Mouse (Mus musculus) forebrain, embryonic 13.5 days (tissue): ENCODE data around the gene Prrc2a. TPM values are rescaled to one million over a fixed set of nuclear protein-coding genes. Genes with fewer than 3 reads are reported as not detected.

ENCODE experiments used
- ATAC-seq: fragments of 200-750 bp; cut with Nextera tagmentation; 2 replicates; pipeline ENCODE4 v1.8.0; 2017
- H3K27ac ChIP-seq: fragments of 300-500 bp; sonication (generic); 2 replicates; pipeline ENCODE4 v1.5.1; 2015; ENCODE audit warnings: inconsistent platforms, mild to moderate bottlenecking, moderate library complexity
- H3K27me3 ChIP-seq: fragments of 300-500 bp; sonication (generic); 2 replicates; pipeline ENCODE4 v1.6.1; 2015; ENCODE audit warnings: mild to moderate bottlenecking, inconsistent platforms
- H3K36me3 ChIP-seq: fragments of 300-500 bp; sonication (generic); 2 replicates; pipeline ENCODE4 v1.6.1; 2015; ENCODE audit warnings: mild to moderate bottlenecking, inconsistent platforms; ENCODE audit not compliant: poor library complexity, severe bottlenecking
- H3K4me1 ChIP-seq: fragments of 300-500 bp; sonication (generic); 2 replicates; pipeline ENCODE4 v1.6.1; 2015; ENCODE audit warnings: inconsistent platforms
- H3K4me2 ChIP-seq: fragments of 300-500 bp; sonication (generic); 2 replicates; pipeline ENCODE4 v1.6.1; 2015; ENCODE audit warnings: inconsistent platforms, mild to moderate bottlenecking, moderate library complexity
- H3K4me3 ChIP-seq: fragments of 300-500 bp; sonication (generic); 2 replicates; pipeline ENCODE4 v1.5.1; 2015; ENCODE audit warnings: mild to moderate bottlenecking, inconsistent platforms
- H3K9ac ChIP-seq: fragments of 300-500 bp; sonication (generic); 2 replicates; pipeline ENCODE4 v1.6.1; 2015; ENCODE audit warnings: mild to moderate bottlenecking, inconsistent platforms
- H3K9me3 ChIP-seq: fragments of 300-500 bp; sonication (generic); replicated peaks from 2 replicates; pipeline ENCODE4 v1.6.1; 2016; ENCODE audit warnings: inconsistent platforms
- WGBS: fragments of 180-500 bp; shearing (Covaris S2); methylation state at CpG from one replicate; pipeline ENCODE4 v1.1.7; 2015; 5-methylcytosine and 5-hydroxymethylcytosine counted together
- polyA plus RNA-seq: library from polyadenylated mRNA; unstranded; fragments of >200 nt; fragmentation: Nextera tagmentation; extraction: Ambion mirVana; gene quantifications from 2 replicates; pipeline ENCODE4 v1.2.1, GENCODE M21; 2015

Gene Prrc2a
- polyA plus RNA-seq, 1 experiment from 2014 or later = 213 TPM

DNA sequence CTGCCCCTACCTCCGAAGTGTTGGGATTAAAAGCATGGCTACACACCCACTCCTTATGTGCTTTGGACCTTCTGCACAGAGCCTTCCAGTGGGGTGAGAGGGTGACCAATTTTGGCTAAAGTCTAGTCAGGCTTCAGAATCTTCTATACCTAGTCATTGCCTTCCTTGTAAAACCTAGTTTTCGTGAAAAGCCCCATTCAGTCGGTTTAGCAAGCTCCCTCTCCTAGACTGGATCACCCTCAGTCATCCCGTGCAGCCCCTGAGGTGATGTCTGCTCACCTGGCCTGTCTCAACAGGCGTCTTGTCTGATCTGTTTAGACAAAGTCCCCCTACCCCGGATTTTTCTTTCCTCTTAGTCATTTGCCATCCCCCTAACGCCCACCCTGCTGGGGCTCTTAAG, 33.3 kb upstream of the Prrc2a start:
- Histone ChIP-seq H3K4me1 (peaks cover 10% of the 10 kb centered on the region), H3K27ac (no peak overlapping the region), H3K9ac (no peak overlapping the region), H3K4me3 (no peak overlapping the region), H3K36me3 (no peaks in the 10 kb centered on the region), H3K4me2 (no peak overlapping the region), H3K27me3 (peaks cover 72% of the 10 kb centered on the region), H3K9me3 (no peaks in the 10 kb centered on the region)
- ATAC-seq = no peak
- 66% methylated on average over 7 of the region's 7 CpGs for WGBS

DNA sequence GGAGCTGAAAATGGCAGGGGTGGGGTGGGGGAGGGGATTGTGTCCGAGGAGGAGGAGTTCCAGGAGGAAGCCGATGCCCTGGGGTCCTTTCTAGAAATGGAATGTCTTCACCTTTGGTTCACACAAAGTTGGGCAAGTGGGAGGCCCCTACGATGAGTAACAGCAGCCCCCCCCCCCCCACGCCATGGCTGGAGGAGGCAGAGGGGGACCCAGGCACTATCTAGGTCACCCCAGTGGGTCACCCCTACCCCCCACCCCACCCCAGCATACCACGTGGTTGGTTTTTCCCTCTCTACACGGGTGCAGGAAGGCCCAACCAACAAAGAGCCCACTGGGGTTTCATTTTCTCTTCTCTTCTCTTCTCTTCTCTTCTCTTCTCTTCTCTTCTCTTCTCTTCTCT, 32.4 kb upstream of the Prrc2a start:
- Histone ChIP-seq H3K27me3 (peaks cover 70% of the 10 kb centered on the region), H3K27ac (no peak overlapping the region), H3K4me1 (peaks cover 10% of the 10 kb centered on the region), H3K9ac (no peak overlapping the region), H3K4me2 (no peak overlapping the region), H3K9me3 (no peaks in the 10 kb centered on the region), H3K36me3 (no peaks in the 10 kb centered on the region), H3K4me3 (no peak overlapping the region)
- no peak for ATAC-seq
- WGBS = 43% methylated on average over 6 of the region's 6 CpGs

GRCm38 (mm10) chr17:35196321-35196641, 31.6 kb upstream of the Prrc2a start:
- Histone ChIP-seq H3K9ac (peak overlapping the region; percentile 58; the same call in 1 of the 2 replicates), H3K4me3 (peak overlapping the region; percentile 41), H3K9me3 (no peaks in the 10 kb centered on the region), H3K4me1 (peaks cover 10% of the 10 kb centered on the region), H3K27ac (no peak overlapping the region), H3K36me3 (no peaks in the 10 kb centered on the region), H3K4me2 (peak overlapping the region; percentile 71), H3K27me3 (peaks cover 62% of the 10 kb centered on the region)
- WGBS = 32% methylated on average over 9 of the region's 9 CpGs
- no peak for ATAC-seq

- peaks cover 10% of the 10 kb centered on the region for H3K4me1 ChIP-seq
- peak overlapping the region; percentile 58 for H3K9ac ChIP-seq
- peak; percentile 85 for ATAC-seq
- no peaks in the 10 kb centered on the region for H3K36me3 ChIP-seq
- peaks cover 60% of the 10 kb centered on the region for H3K27me3 ChIP-seq
- no peak overlapping the region for H3K27ac ChIP-seq
- WGBS = 1% methylated on average over 66 of the region's 66 CpGs
- H3K9me3 ChIP-seq = no peaks in the 10 kb centered on the region
- peak overlapping the region; percentile 71 for H3K4me2 ChIP-seq
- H3K4me3 ChIP-seq = peak overlapping the region; percentile 41
Measured at GRCm38 (mm10) chr17:35195631-35196320, 31.1 kb upstream of the Prrc2a start.

GRCm38 (mm10) chr17:35194844-35195630, 30.3 kb upstream of the Prrc2a start:
- Histone ChIP-seq H3K27ac (no peak overlapping the region), H3K4me1 (peaks cover 10% of the 10 kb centered on the region), H3K27me3 (peaks cover 53% of the 10 kb centered on the region), H3K9ac (peak overlapping the region; percentile 58), H3K4me3 (peak overlapping the region; percentile 41), H3K36me3 (no peaks in the 10 kb centered on the region), H3K9me3 (no peaks in the 10 kb centered on the region), H3K4me2 (peak overlapping the region; percentile 71)
- 47% methylated on average over 19 of the region's 19 CpGs for WGBS
- ATAC-seq = peak; percentile 6; the same call in 1 of the 2 replicates

GRCm38 (mm10) chr17:35193881-35194843, 29.5 kb upstream of the Prrc2a start, which contains the start of gene Ltb:
Gene Ltb (plus strand): TSS chr17:35194439.
- 79% methylated on average over 28 of the region's 28 CpGs for WGBS
- no peaks in the 10 kb centered on the region for H3K36me3 ChIP-seq
- peak within 1 kb of the TSS; percentile 71 for H3K4me2 ChIP-seq
- H3K4me3 ChIP-seq = peak within 1 kb of the TSS; percentile 41
- H3K9me3 ChIP-seq = no peaks in the 10 kb centered on the region
- no peak within 1 kb of the TSS for H3K27ac ChIP-seq
- peaks cover 10% of the 10 kb centered on the region for H3K4me1 ChIP-seq
- H3K27me3 ChIP-seq = peaks cover 48% of the 10 kb centered on the region
- no peak within 1 kb of the TSS for H3K9ac ChIP-seq
- ATAC-seq = no peak

GRCm38 (mm10) chr17:35192924-35193323, 28.2 kb upstream of the Prrc2a start:
- no peak overlapping the region for H3K27ac ChIP-seq
- H3K4me1 ChIP-seq = peaks cover 10% of the 10 kb centered on the region
- no peak overlapping the region for H3K4me2 ChIP-seq
- no peaks in the 10 kb centered on the region for H3K9me3 ChIP-seq
- no peak overlapping the region for H3K4me3 ChIP-seq
- no peaks in the 10 kb centered on the region for H3K36me3 ChIP-seq
- no peak for ATAC-seq
- peaks cover 40% of the 10 kb centered on the region for H3K27me3 ChIP-seq
- H3K9ac ChIP-seq = no peak overlapping the region
- WGBS = 82% methylated on average over 5 of the region's 5 CpGs

DNA sequence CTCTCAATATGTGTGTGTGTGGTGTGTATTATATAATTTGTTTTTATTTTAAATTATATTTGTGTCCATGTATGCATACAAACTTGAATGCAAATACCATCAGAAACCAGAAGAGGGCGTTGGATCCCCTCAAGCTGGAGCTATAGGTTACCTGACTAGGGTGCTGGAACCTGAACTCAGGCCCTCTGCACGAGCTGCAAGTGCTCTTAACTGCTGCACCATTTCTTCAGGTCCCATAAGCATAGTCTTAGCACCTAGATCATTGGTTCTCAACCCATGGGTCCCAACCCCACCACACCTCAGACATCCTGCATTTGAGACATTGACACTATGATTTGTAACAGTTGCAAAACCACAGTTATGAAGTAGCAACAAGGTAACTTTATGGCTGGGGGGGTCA, 27.0 kb upstream of the Prrc2a start:
- H3K9me3 ChIP-seq = no peaks in the 10 kb centered on the region
- 63% methylated on average over 2 of the region's 2 CpGs for WGBS
- peaks cover 32% of the 10 kb centered on the region for H3K27me3 ChIP-seq
- H3K4me1 ChIP-seq = peaks cover 10% of the 10 kb centered on the region
- ATAC-seq = no peak
- no peak overlapping the region for H3K27ac ChIP-seq
- H3K36me3 ChIP-seq = no peaks in the 10 kb centered on the region
- H3K4me2 ChIP-seq = no peak overlapping the region
- H3K9ac ChIP-seq = no peak overlapping the region
- H3K4me3 ChIP-seq = no peak overlapping the region

DNA sequence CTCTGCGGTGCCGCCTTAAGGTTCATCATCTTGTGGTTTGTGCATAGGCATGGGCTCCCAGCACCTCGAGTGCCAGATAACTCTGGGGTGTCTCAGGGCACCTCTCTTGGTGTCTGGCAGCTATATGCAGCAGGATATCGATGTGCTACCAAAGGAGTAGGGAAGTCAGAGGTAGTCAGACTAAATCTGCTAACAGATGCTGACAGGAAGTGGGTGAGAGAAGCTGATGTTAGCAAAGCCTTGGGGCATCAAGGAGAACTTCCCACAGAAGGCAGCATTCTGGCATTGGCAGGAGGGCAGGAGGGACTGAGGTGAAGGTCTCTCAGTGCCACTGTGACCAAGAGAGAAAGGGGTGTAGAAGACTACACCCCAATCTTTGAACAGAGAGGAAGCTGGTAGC, 25.4 kb upstream of the Prrc2a start:
- Histone ChIP-seq H3K9me3 (no peaks in the 10 kb centered on the region), H3K27ac (no peak overlapping the region), H3K4me3 (no peak overlapping the region), H3K4me1 (peaks cover 11% of the 10 kb centered on the region), H3K4me2 (no peak overlapping the region), H3K27me3 (peaks cover 17% of the 10 kb centered on the region), H3K9ac (no peak overlapping the region), H3K36me3 (no peaks in the 10 kb centered on the region)
- WGBS = 81% methylated on average over 4 of the region's 4 CpGs
- ATAC-seq = no peak

GRCm38 (mm10) chr17:35189186-35189585, 24.5 kb upstream of the Prrc2a start:
- no peak for ATAC-seq
- H3K4me1 ChIP-seq = peaks cover 11% of the 10 kb centered on the region
- H3K27ac ChIP-seq = peak overlapping the region; percentile 6; the same call in 1 of the 2 replicates
- H3K9me3 ChIP-seq = no peaks in the 10 kb centered on the region
- peaks cover 8% of the 10 kb centered on the region for H3K27me3 ChIP-seq
- WGBS = 76% methylated on average over 1 of the region's 1 CpGs
- H3K4me2 ChIP-seq = no peak overlapping the region
- no peak overlapping the region for H3K4me3 ChIP-seq
- no peak overlapping the region for H3K9ac ChIP-seq
- H3K36me3 ChIP-seq = no peaks in the 10 kb centered on the region

DNA sequence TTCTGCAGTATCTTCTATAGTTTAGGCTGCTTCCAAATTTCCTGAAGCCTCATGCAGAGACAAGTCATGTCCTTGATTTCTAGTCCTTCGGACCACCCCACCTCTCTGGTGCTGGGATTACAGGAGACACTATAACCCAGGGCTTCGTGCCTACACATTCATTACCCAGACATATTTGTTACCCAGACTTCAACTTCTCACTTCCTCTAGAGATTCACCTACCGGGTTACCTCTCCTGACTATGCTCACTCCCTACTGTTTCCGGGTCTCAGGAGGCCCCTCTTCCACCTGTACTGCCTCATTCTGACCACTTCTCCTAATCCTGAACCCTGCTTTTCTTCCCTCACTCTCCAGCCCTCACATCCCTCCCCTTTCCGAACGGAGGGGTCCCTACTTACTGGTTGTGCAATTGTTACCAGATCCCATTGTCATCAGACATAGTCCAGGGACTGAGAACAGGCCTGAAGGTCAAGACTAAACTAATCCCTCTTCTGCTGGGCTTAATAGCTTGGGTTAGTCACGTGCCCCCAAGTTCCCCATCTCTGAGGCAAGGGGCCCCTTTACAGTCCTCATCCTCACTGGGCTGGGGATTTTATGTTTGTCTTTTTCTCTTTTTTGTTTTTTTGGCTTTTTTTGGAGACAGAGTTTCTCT, 23.4 kb upstream of the Prrc2a start, which contains the start of gene Lst1:
Gene Lst1 (minus strand): TSS at position 481 of the 652 bp plus-strand sequence.
- H3K4me2 ChIP-seq = no peak within 1 kb of the TSS
- no peak within 1 kb of the TSS for H3K4me3 ChIP-seq
- ATAC-seq = no peak
- no peak within 1 kb of the TSS for H3K9ac ChIP-seq
- no peak within 1 kb of the TSS for H3K27ac ChIP-seq
- H3K4me1 ChIP-seq = peaks cover 11% of the 10 kb centered on the region
- 65% methylated on average over 7 of the region's 7 CpGs for WGBS
- no peaks in the 10 kb centered on the region for H3K36me3 ChIP-seq
- no peaks in the 10 kb centered on the region for H3K9me3 ChIP-seq
- H3K27me3 ChIP-seq = no peaks in the 10 kb centered on the region
